Mouse (Mus musculus) lung, embryonic 14.5 days (tissue): ENCODE measurements around the gene Olfr1217. TPM values are rescaled to one million over a fixed set of nuclear protein-coding genes. Genes with fewer than 3 reads are reported as not detected.
"Not testable (repeated sequence)": the region's sequence is repeated elsewhere in the genome, so short reads cannot be mapped to it uniquely, and the experiment has no call there.

Experiments
- ATAC-seq: fragments of 200-750 bp; cut with Nextera tagmentation; 2 replicates; pipeline ENCODE4 v1.8.0; 2017; ENCODE audit warnings: mild to moderate bottlenecking, moderate TSS enrichment, moderate library complexity; ENCODE audit not compliant: insufficient read depth
- DNase-seq: peaks from one replicate; pipeline ENCODE4 v3.0.0-alpha.2; 2015
- H3K27ac ChIP-seq: fragments of 300-500 bp; sonication (generic); 2 replicates; pipeline ENCODE4 v1.5.1; 2014; ENCODE audit warnings: low read depth, mild to moderate bottlenecking, moderate library complexity
- H3K27me3 ChIP-seq: fragments of 300-500 bp; sonication (generic); 2 replicates; pipeline ENCODE4 v1.6.1; 2014; ENCODE audit warnings: low read length, control low read depth; ENCODE audit not compliant: insufficient read depth
- H3K36me3 ChIP-seq: fragments of 300-500 bp; sonication (generic); 2 replicates; pipeline ENCODE4 v1.6.1; 2014; ENCODE audit warnings: control low read depth; ENCODE audit not compliant: insufficient read depth
- H3K4me1 ChIP-seq: fragments of 300-500 bp; sonication (generic); 2 replicates; pipeline ENCODE4 v1.6.1; 2014; ENCODE audit warnings: antibody characterized with exemption, control low read depth; ENCODE audit not compliant: insufficient read depth
- H3K4me2 ChIP-seq: fragments of 300-500 bp; sonication (generic); 2 replicates; pipeline ENCODE4 v1.6.1; 2014; ENCODE audit warnings: mild to moderate bottlenecking
- H3K4me3 ChIP-seq: fragments of 300-500 bp; sonication (generic); 2 replicates; pipeline ENCODE4 v1.5.1; 2014; ENCODE audit warnings: low read depth, low read length
- H3K9ac ChIP-seq: fragments of 300-500 bp; sonication (generic); 2 replicates; pipeline ENCODE4 v1.6.1; 2014
- H3K9me3 ChIP-seq: fragments of 300-500 bp; sonication (generic); 2 replicates; pipeline ENCODE4 v1.6.1; 2016; ENCODE audit warnings: low read depth, low read length, control low read depth
- CTCF ChIP-seq: IDR thresholded peaks from 2 replicates; pipeline ENCODE4 v1.5.1; 2016; ENCODE audit warnings: antibody characterized with exemption, low read depth
- WGBS: fragments of 180-500 bp; shearing (Covaris S2); extraction: QIAGEN DNeasy Blood & Tissue Kit; methylation state at CpG from one replicate; pipeline ENCODE4 v1.1.7; 2014; 5-methylcytosine and 5-hydroxymethylcytosine counted together
- polyA plus RNA-seq: library from polyadenylated mRNA; unstranded; fragments of >200 nt; fragmentation: Nextera tagmentation; extraction: Ambion mirVana; gene quantifications from 2 replicates; pipeline ENCODE4 v1.2.1, GENCODE M21; 2014

Gene Olfr1217
- polyA plus RNA-seq: not detected in 2 replicates

DNA sequence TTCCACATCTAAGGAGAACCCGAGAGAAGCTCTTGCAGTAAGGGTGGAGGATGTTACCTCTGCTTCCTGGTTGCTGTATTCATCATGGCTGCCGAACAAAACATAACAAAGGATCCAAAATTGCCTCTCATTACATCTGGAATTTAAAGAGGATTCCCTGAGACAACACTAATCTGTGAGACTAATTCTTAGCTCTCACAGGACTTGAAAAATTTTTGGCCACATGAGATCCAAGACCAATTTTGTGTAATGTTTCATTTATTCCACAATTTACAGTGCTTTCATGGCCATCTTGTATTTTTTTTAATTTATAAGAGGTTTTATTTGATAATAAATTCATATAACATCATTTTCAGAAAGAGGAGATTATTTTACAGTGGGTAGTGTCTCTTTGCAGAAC, at the start of gene Olfr1217:
Olfr1217 (minus strand) TSS at position 101 of the 400 bp plus-strand sequence.
- no peak for TF ChIP-seq CTCF
- Histone ChIP-seq H3K27ac (no peak within 1 kb of the TSS), H3K36me3 (no peaks in the 10 kb centered on the region), H3K4me2 (no peak within 1 kb of the TSS), H3K4me1 (no peaks in the 10 kb centered on the region), H3K4me3 (no peak within 1 kb of the TSS), H3K9ac (no peak within 1 kb of the TSS), H3K27me3 (no peaks in the 10 kb centered on the region), H3K9me3 (no peaks in the 10 kb centered on the region)
- 71% methylated on average over 2 of the region's 2 CpGs for WGBS
- no peak for ATAC-seq
- no peak for DNase-seq

- no peak for TF ChIP-seq CTCF
- ATAC-seq (no peak), DNase-seq (no peak)
- Histone ChIP-seq H3K9ac (no peak overlapping the region), H3K9me3 (no peaks in the 10 kb centered on the region), H3K27me3 (no peaks in the 10 kb centered on the region), H3K4me3 (no peak overlapping the region), H3K36me3 (no peaks in the 10 kb centered on the region), H3K27ac (no peak overlapping the region), H3K4me1 (no peaks in the 10 kb centered on the region), H3K4me2 (no peak overlapping the region)
Observed at GRCm38 (mm10) chr2:89081487-89081886, 49.6 kb upstream of the Olfr1217 start.

DNA sequence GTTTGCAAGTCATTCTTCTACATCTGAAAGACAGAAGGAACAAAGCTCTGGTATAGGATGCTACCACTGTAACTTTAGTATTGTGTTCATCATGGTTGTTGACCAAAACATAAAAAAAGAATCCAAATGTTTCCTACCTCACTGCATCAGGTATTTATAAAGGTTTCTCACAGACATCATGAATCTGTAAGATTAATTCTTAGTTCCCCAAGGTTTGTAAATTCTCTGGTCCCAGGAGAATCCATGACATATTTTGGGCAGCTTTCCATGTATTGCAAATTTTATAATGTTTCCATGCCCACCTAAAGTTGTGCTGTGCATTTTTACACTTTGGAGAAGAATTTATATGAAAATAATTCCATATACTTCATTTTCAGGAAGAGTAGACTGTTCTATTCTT, 29.2 kb upstream of the Olfr1217 start, which contains the start of gene Olfr1218:
Olfr1218 (minus strand) TSS at position 101 of the 400 bp plus-strand sequence.
- H3K9ac ChIP-seq: no peak within 1 kb of the TSS
- no peak within 1 kb of the TSS for H3K4me3 ChIP-seq
- no peaks in the 10 kb centered on the region for H3K36me3 ChIP-seq
- DNase-seq: no peak
- ATAC-seq: no peak
- H3K4me1 ChIP-seq: no peaks in the 10 kb centered on the region
- no peaks in the 10 kb centered on the region for H3K27me3 ChIP-seq
- no peak within 1 kb of the TSS for H3K4me2 ChIP-seq
- no peak for TF ChIP-seq CTCF
- H3K9me3 ChIP-seq: no peaks in the 10 kb centered on the region
- no peak within 1 kb of the TSS for H3K27ac ChIP-seq

GRCm38 (mm10) chr2:89021436-89021835, 10.4 kb downstream of the Olfr1217 start:
- not testable (repeated sequence) for H3K4me1 ChIP-seq
- 70% methylated on average over 3 of the region's 3 CpGs for WGBS

DNA sequence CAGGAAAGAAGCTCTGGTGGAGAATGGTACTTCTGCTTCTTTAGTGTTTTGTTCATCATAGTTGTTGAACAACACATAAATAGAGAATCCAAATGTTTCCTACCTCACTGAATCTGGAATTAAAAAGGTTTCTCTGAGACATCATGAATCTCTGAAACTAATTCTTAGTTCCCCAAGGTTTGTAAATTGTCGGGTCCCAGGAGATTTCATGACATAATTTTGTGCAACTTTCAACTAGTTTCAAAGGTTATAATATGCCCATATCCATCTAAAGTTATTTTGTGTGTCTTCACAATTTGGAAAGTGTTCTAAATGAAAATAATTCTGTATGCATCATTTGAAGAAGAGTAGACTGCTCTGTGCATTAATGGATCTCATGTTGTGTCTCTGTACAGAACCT, 13.6 kb downstream of the Olfr1217 start, which contains the start of gene Olfr1216:
Olfr1216 (minus strand) TSS at position 101 of the 400 bp plus-strand sequence.
- H3K36me3 ChIP-seq: no peaks in the 10 kb centered on the region
- no peaks in the 10 kb centered on the region for H3K27me3 ChIP-seq
- ATAC-seq (no peak), DNase-seq (no peak)
- 81% methylated on average over 1 of the region's 1 CpGs for WGBS
- no peak within 1 kb of the TSS for H3K9ac ChIP-seq
- H3K4me1 ChIP-seq: no peaks in the 10 kb centered on the region
- no peak within 1 kb of the TSS for H3K4me2 ChIP-seq
- H3K9me3 ChIP-seq: no peaks in the 10 kb centered on the region
- no peak within 1 kb of the TSS for H3K4me3 ChIP-seq
- no peak for TF ChIP-seq CTCF
- H3K27ac ChIP-seq: no peak within 1 kb of the TSS

More at GRCm38 (mm10) chr2:89021436-89021835, 10.4 kb downstream of the Olfr1217 start:
- H3K36me3 ChIP-seq, H3K9ac ChIP-seq, H3K4me2 ChIP-seq, H3K9me3 ChIP-seq, ATAC-seq, H3K27ac ChIP-seq, H3K27me3 ChIP-seq, H3K4me3 ChIP-seq, DNase-seq: not testable (repeated sequence)

- Histone ChIP-seq H3K27ac (no peak within 1 kb of the TSS), H3K4me1 (no peaks in the 10 kb centered on the region), H3K27me3 (no peaks in the 10 kb centered on the region), H3K4me3 (no peak within 1 kb of the TSS), H3K9ac (no peak within 1 kb of the TSS), H3K36me3 (no peaks in the 10 kb centered on the region), H3K9me3 (no peaks in the 10 kb centered on the region), H3K4me2 (no peak within 1 kb of the TSS)
- DNase-seq (no peak), ATAC-seq (no peak)
- no peak for TF ChIP-seq CTCF
- WGBS: 73% methylated on average over 2 of the region's 2 CpGs
Observed at GRCm38 (mm10) chr2:89006873-89007272, 25.0 kb downstream of the Olfr1217 start, which contains the start of gene Olfr1215. Olfr1215 (minus strand) TSS chr2:89006973.

GRCm38 (mm10) chr2:88992553-88992952, 39.3 kb downstream of the Olfr1217 start, which contains the start of gene Olfr1214:
Olfr1214 (minus strand) TSS chr2:88992653.
- Histone ChIP-seq H3K9ac (no peak within 1 kb of the TSS), H3K36me3 (no peaks in the 10 kb centered on the region), H3K27ac (no peak within 1 kb of the TSS), H3K4me2 (no peak within 1 kb of the TSS), H3K4me3 (no peak within 1 kb of the TSS), H3K4me1 (no peaks in the 10 kb centered on the region), H3K9me3 (no peaks in the 10 kb centered on the region), H3K27me3 (no peaks in the 10 kb centered on the region)
- TF ChIP-seq CTCF: no peak
- DNase-seq (no peak), ATAC-seq (no peak)
- WGBS: 90% methylated on average over 1 of the region's 1 CpGs

- no peak for DNase-seq
- TF ChIP-seq CTCF: no peak
- 74% methylated on average over 1 of the region's 1 CpGs for WGBS
Observed at GRCm38 (mm10) chr2:88980181-88980580, 51.7 kb downstream of the Olfr1217 start, which contains the start of gene Gm13762. Gm13762 (minus strand) TSS chr2:88980281.

More at GRCm38 (mm10) chr2:88980181-88980580, 51.7 kb downstream of the Olfr1217 start, which contains the start of gene Gm13762:
- no peaks in the 10 kb centered on the region for H3K4me1 ChIP-seq
- no peak within 1 kb of the TSS for H3K4me3 ChIP-seq
- no peak within 1 kb of the TSS for H3K9ac ChIP-seq
- H3K4me2 ChIP-seq: no peak within 1 kb of the TSS
- H3K27me3 ChIP-seq: no peaks in the 10 kb centered on the region
- no peaks in the 10 kb centered on the region for H3K36me3 ChIP-seq
- no peaks in the 10 kb centered on the region for H3K9me3 ChIP-seq
- no peak within 1 kb of the TSS for H3K27ac ChIP-seq
- no peak for ATAC-seq

Other genes starting within 250 kb of the Olfr1217 start
- not detected in 2 replicates for gene Olfr1201, start 239.0 kb downstream of the Olfr1217 start, polyA plus RNA-seq
- not detected in 2 replicates for gene Olfr1202, start 217.6 kb downstream of the Olfr1217 start, polyA plus RNA-seq
- not detected in 2 replicates for gene Olfr1205, start 202.3 kb downstream of the Olfr1217 start, polyA plus RNA-seq
- gene Olfr1204, start 182.8 kb downstream of the Olfr1217 start, polyA plus RNA-seq: not detected in 2 replicates
- not detected in 2 replicates for gene Olfr1206, start 168.8 kb downstream of the Olfr1217 start, polyA plus RNA-seq
- not detected in 2 replicates for gene Olfr1208, start 129.8 kb downstream of the Olfr1217 start, polyA plus RNA-seq
- not detected in 2 replicates for gene Olfr1209, start 116.9 kb downstream of the Olfr1217 start, polyA plus RNA-seq
- gene Olfr1211, start 94.0 kb downstream of the Olfr1217 start, polyA plus RNA-seq: not detected in 2 replicates
- gene Olfr1212, start 78.1 kb downstream of the Olfr1217 start, polyA plus RNA-seq: not detected in 2 replicates
- gene Gm13762, start 51.8 kb downstream of the Olfr1217 start, polyA plus RNA-seq: not detected in 2 replicates
- not detected in 2 replicates for gene Olfr1214, start 39.4 kb downstream of the Olfr1217 start, polyA plus RNA-seq
- gene Olfr1215, start 25.1 kb downstream of the Olfr1217 start, polyA plus RNA-seq: not detected in 2 replicates
- not detected in 2 replicates for gene Olfr1216, start 13.7 kb downstream of the Olfr1217 start, polyA plus RNA-seq
- gene Olfr1218, start 29.1 kb upstream of the Olfr1217 start, polyA plus RNA-seq: not detected in 2 replicates
- gene Olfr1219, start 51.4 kb upstream of the Olfr1217 start, polyA plus RNA-seq: not detected in 2 replicates
- not detected in 2 replicates for gene Olfr1220, start 74.8 kb upstream of the Olfr1217 start, polyA plus RNA-seq
- not detected in 2 replicates for gene Olfr1221, start 85.2 kb upstream of the Olfr1217 start, polyA plus RNA-seq
- gene Olfr1222, start 101.0 kb upstream of the Olfr1217 start, polyA plus RNA-seq: not detected in 2 replicates
- not detected in 2 replicates for gene Olfr1223, start 119.5 kb upstream of the Olfr1217 start, polyA plus RNA-seq
- not detected in 2 replicates for gene Olfr1224-ps1, start 132.0 kb upstream of the Olfr1217 start, polyA plus RNA-seq
- gene Olfr1225, start 142.6 kb upstream of the Olfr1217 start, polyA plus RNA-seq: not detected in 2 replicates
- not detected in 2 replicates for gene Olfr1226, start 168.0 kb upstream of the Olfr1217 start, polyA plus RNA-seq
- gene Olfr1228, start 222.0 kb upstream of the Olfr1217 start, polyA plus RNA-seq: not detected in 2 replicates